Mouse (Mus musculus) heart, postnatal 0 days (tissue): ENCODE measurements around the gene Shank1.

Experiments
- CTCF ChIP-seq: IDR thresholded peaks from 2 replicates; pipeline ENCODE4 v1.5.1; 2016; ENCODE audit warnings: antibody characterized with exemption, control low read depth, low read depth
- EP300 ChIP-seq: IDR thresholded peaks from 2 replicates; pipeline ENCODE4 v1.6.1; 2016; ENCODE audit warnings: antibody characterized with exemption, low read depth

DNA sequence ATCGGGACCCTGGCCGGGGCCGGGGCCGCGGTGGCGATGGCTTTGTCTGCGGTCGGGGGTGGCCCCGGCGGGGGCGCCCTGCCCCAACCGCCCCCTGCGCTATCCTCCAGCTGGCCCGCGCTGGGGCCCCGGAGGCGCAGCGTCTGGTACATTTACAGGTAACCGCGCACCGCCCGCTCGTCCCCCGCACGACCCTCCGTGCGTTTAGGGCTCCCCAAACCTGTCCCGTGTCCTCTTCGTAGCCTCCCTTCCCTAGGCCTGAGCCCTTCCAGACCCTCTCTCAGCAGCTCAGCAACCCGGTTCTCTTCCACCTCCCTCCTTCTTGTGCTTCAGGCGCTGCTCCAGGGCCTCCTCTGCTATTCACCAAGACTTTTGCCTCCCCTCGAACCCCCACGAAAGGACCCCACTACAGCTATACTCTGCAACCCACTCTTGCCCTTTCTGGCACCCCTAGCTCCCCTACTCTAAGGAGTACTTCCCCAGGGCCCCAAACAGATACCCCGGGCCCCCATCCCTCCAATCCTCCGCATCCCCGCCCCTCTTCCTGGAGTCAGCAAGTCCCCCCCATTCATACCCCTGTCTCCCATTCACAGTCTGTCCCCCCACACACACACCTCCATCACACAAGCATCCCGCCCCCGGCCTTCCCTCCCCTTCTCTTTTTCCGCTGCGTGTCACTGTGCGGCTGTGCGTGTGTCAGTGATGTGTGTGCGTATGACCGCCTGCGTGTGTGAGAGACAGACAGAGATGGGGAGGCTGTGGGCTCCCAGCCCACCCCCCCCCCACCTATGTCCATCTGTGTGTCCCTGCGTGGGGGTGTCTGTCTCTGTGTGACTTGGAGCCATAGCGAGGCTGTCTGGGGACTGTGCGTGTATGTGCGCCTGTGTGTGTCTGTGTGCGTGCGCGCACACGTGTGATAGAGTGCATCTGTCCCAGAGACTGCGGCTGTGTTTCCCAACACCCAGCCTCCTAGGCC lies 26.3 kb downstream of the Shank1 start:
- no peak for TF ChIP-seq CTCF
- no peak for TF ChIP-seq EP300
